Mouse (Mus musculus): ENCODE data around the gene Eva1a. TPM values are rescaled to one million over a fixed set of nuclear protein-coding genes. Genes with fewer than 3 reads are reported as not detected.

Gene Eva1a
- polyA plus RNA-seq, 2 experiments: 3.1 to 6.4 TPM

DNA sequence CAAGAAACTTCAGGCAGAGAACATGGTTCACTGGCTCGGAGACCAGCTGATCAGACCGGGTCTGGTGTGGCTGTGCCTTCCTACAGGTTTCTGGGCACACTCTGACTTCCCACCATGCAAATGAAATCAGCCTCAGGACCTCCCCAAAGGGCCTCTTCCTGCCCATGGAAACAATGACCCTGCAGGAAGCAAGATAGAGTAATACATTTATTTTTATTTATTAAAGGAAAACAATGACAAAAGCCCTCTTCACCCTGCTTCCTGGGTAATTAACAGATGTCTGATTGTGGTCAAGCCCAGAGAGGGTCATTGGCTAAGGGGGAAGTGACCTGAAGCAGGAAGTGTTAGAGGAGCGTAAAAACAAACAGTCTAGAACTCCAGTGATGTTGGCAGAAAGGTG is 43.4 kb downstream of the Eva1a start:
- Histone ChIP-seq H3K9me3 (ENCODE audit: control insufficient read depth, low read length) (no peaks in the 10 kb centered on the region), H3K27me3 (ENCODE audit: control insufficient read depth, insufficient read depth, low read length) (no peaks in the 10 kb centered on the region), H3K4me2 (ENCODE audit: low read depth) (no peak overlapping the region), H3K4me3 (ENCODE audit: insufficient read depth in 1 of 2, low read depth in 2 of 2, low read length in 2 of 2) (no peak overlapping the region), H3K36me3 (replicated peaks; ENCODE audit: control insufficient read depth, insufficient read depth, low read depth) (no peaks in the 10 kb centered on the region), H3K9ac (replicated peaks) (no peak overlapping the region), H3K4me1 (replicated peaks; ENCODE audit: control insufficient read depth in 2 of 2, insufficient read depth in 2 of 2, low read length in 1 of 2) (no peaks in the 10 kb centered on the region; a peak in 1 of 4 replicates), H3K27ac (no peak overlapping the region)
- no peak for TF ChIP-seq EP300 (IDR thresholded peaks at IDR 0.05; ENCODE audit: low read depth)
- TF ChIP-seq CTCF (IDR thresholded peaks at IDR 0.05; ENCODE audit: low read depth): no peak
- DNase-seq (ENCODE audit: low read depth in 3 of 3, low spot score in 3 of 3) (no peak), ATAC-seq (ENCODE audit: insufficient read depth) (0 out of 2 replicates have a peak, but pooled peaks have one; percentile 21)
- WGBS (ENCODE audit: insufficient replicate concordance): 5% methylated on average over 3 of the region's 3 CpGs

DNA sequence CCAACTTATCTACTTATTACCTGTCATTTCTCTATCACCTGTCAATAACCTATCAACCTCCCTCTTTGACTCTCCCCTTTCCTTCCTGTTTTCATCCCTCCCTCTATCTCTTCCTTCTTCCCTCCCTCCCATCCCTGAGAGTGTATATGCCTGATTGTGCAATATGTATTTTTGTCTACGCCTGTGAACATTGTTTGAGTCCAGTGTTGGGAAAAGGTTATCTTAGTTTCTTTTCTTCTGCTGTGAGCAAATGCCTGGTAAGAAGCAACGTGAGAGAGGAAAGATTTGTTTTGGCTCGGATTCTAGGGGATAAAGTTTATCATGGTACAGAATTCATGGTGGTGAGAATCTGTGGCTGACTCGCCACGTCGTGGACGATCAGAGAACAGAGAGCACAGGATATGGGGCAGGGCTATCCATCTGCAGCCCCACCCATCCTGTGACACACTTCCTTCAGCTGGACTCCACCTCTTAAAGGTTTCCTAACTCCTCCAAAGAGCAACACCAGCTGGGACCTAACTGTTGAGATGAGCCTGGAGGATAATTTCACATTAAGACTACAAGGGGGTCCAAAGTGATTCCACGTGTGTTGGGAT is 44.6 kb downstream of the Eva1a start:
- H3K36me3 ChIP-seq (replicated peaks; ENCODE audit: control insufficient read depth, insufficient read depth, low read depth): no peaks in the 10 kb centered on the region
- H3K4me2 ChIP-seq (ENCODE audit: low read depth): no peak overlapping the region
- no peak overlapping the region for H3K27ac ChIP-seq
- no peak overlapping the region for H3K4me3 ChIP-seq (ENCODE audit: insufficient read depth in 1 of 2, low read depth in 2 of 2, low read length in 2 of 2)
- TF ChIP-seq CTCF (IDR thresholded peaks at IDR 0.05; ENCODE audit: low read depth) (no peak), EP300 (IDR thresholded peaks at IDR 0.05; ENCODE audit: low read depth) (no peak)
- H3K9me3 ChIP-seq (ENCODE audit: control insufficient read depth, low read length): no peaks in the 10 kb centered on the region
- no peaks in the 10 kb centered on the region; a peak in 1 of 4 replicates for H3K4me1 ChIP-seq (replicated peaks; ENCODE audit: control insufficient read depth in 2 of 2, insufficient read depth in 2 of 2, low read length in 1 of 2)
- ATAC-seq (ENCODE audit: insufficient read depth) (no peak), DNase-seq (ENCODE audit: low read depth in 3 of 3, low spot score in 3 of 3) (no peak)
- no peak overlapping the region for H3K9ac ChIP-seq (replicated peaks)
- no peaks in the 10 kb centered on the region for H3K27me3 ChIP-seq (ENCODE audit: control insufficient read depth, insufficient read depth, low read length)
- WGBS (ENCODE audit: insufficient replicate concordance): 45% methylated on average over 8 of the region's 8 CpGs

DNA sequence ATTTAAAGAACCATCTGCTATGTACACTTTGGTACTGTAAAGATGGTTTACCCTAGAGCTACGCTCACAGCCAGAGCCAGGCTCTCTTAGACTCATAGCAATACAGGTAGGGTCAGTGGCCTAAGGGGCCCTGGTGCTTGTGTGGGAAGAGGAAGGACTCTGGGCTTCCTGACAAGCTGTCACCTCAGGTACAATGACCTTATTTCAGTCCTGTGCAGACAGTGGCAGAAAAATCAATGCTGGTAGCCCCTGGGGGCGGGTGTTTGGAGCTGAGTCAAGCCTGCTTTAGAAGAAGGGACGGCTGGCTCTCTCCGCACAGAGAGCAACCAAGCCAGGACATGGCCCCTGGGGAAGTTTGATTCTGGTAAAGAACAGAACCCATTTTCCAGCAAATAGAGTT is 47.3 kb downstream of the Eva1a start:
- no peak for TF ChIP-seq EP300 (IDR thresholded peaks at IDR 0.05; ENCODE audit: low read depth)
- TF ChIP-seq CTCF (IDR thresholded peaks at IDR 0.05; ENCODE audit: low read depth): no peak
- H3K36me3 ChIP-seq (replicated peaks; ENCODE audit: control insufficient read depth, insufficient read depth, low read depth): no peaks in the 10 kb centered on the region
- H3K4me3 ChIP-seq (ENCODE audit: insufficient read depth in 1 of 2, low read depth in 2 of 2, low read length in 2 of 2): no peak overlapping the region
- WGBS (ENCODE audit: insufficient replicate concordance): 56% methylated on average over 4 of the region's 4 CpGs
- H3K27ac ChIP-seq: no peak overlapping the region
- no peak overlapping the region for H3K9ac ChIP-seq (replicated peaks)
- H3K27me3 ChIP-seq (ENCODE audit: control insufficient read depth, insufficient read depth, low read length): no peaks in the 10 kb centered on the region
- H3K4me1 ChIP-seq (replicated peaks; ENCODE audit: control insufficient read depth in 2 of 2, insufficient read depth in 2 of 2, low read length in 1 of 2): no peaks in the 10 kb centered on the region; a peak in 1 of 4 replicates
- no peak overlapping the region for H3K4me2 ChIP-seq (ENCODE audit: low read depth)
- ATAC-seq (ENCODE audit: insufficient read depth) (peak; percentile 41; the same call in 1 of the 2 replicates), DNase-seq (ENCODE audit: low read depth in 3 of 3, low spot score in 3 of 3) (no peak)
- no peaks in the 10 kb centered on the region for H3K9me3 ChIP-seq (ENCODE audit: control insufficient read depth, low read length)

DNA sequence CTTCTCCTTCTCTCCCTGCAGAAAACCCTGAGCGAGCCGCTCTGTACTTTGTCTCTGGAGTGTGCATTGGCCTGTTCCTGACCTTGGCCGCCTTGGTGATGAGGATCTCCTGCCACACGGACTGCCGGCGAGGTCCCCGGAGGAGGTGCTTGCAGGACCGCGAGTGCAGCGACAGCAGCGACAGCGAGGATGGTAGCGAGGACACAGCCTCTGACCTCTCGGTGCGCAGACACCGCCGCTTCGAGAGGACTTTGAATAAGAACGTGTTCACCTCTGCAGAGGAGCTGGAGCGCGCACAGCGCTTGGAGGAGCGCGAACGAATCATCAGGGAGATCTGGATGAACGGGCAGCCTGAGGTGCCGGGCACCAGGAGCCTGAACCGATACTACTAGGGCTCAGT is 50.9 kb downstream of the Eva1a start:
- no peak overlapping the region for H3K4me2 ChIP-seq (ENCODE audit: low read depth)
- no peak overlapping the region for H3K9ac ChIP-seq (replicated peaks)
- H3K9me3 ChIP-seq (ENCODE audit: control insufficient read depth, low read length): no peaks in the 10 kb centered on the region
- H3K4me3 ChIP-seq (ENCODE audit: insufficient read depth in 1 of 2, low read depth in 2 of 2, low read length in 2 of 2): no peak overlapping the region
- no peaks in the 10 kb centered on the region for H3K27me3 ChIP-seq (ENCODE audit: control insufficient read depth, insufficient read depth, low read length)
- no peaks in the 10 kb centered on the region for H3K36me3 ChIP-seq (replicated peaks; ENCODE audit: control insufficient read depth, insufficient read depth, low read depth)
- ATAC-seq (ENCODE audit: insufficient read depth): no peak
- H3K27ac ChIP-seq: no peak overlapping the region
- TF ChIP-seq EP300 (IDR thresholded peaks at IDR 0.05; ENCODE audit: low read depth): no peak
- TF ChIP-seq CTCF (IDR thresholded peaks at IDR 0.05; ENCODE audit: low read depth): no peak
- no peaks in the 10 kb centered on the region; a peak in 1 of 4 replicates for H3K4me1 ChIP-seq (replicated peaks; ENCODE audit: control insufficient read depth in 2 of 2, insufficient read depth in 2 of 2, low read length in 1 of 2)
- WGBS (ENCODE audit: insufficient replicate concordance): 6% methylated on average over 28 of the region's 28 CpGs
- DNase-seq (ENCODE audit: low read depth in 3 of 3, low spot score in 3 of 3): no peak

DNA sequence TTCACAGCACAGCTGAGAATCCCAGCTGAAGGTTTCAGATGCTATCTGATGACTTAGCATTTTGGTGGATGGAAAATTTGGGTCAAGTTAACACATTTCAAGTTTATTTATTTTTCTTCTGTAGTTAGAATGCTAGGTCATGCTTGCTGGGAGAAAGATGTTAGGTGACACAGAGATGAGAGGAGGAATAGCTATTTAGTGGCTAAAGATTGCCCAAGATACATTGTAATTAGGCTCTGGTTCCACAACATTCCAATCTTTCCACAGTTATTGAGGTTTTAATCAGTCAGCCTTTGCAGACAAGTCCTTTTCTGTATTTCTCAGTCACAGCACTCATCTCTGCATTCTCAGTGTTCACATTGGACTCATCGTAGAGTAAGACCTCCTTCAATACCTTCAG is 56.9 kb downstream of the Eva1a start:
- ATAC-seq (ENCODE audit: insufficient read depth) (no peak), DNase-seq (ENCODE audit: low read depth in 3 of 3, low spot score in 3 of 3) (no peak)
- no peak for TF ChIP-seq CTCF (IDR thresholded peaks at IDR 0.05; ENCODE audit: low read depth)
- TF ChIP-seq EP300 (IDR thresholded peaks at IDR 0.05; ENCODE audit: low read depth): no peak
- Histone ChIP-seq H3K4me3 (ENCODE audit: insufficient read depth in 1 of 2, low read depth in 2 of 2, low read length in 2 of 2) (no peak overlapping the region), H3K4me2 (ENCODE audit: low read depth) (no peak overlapping the region), H3K9ac (replicated peaks) (no peak overlapping the region), H3K36me3 (replicated peaks; ENCODE audit: control insufficient read depth, insufficient read depth, low read depth) (no peaks in the 10 kb centered on the region), H3K4me1 (replicated peaks; ENCODE audit: control insufficient read depth in 2 of 2, insufficient read depth in 2 of 2, low read length in 1 of 2) (no peaks in the 10 kb centered on the region), H3K27me3 (ENCODE audit: control insufficient read depth, insufficient read depth, low read length) (no peaks in the 10 kb centered on the region), H3K27ac (no peak overlapping the region), H3K9me3 (ENCODE audit: control insufficient read depth, low read length) (no peaks in the 10 kb centered on the region)
- 74% methylated on average over 1 of the region's 1 CpGs for WGBS (ENCODE audit: insufficient replicate concordance)
